Mouse (Mus musculus) midbrain, embryonic 16.5 days (tissue): ENCODE measurements around the gene Mgat4a. TPM values are rescaled to one million over a fixed set of nuclear protein-coding genes. Genes with fewer than 3 reads are reported as not detected.

Experiments used
- polyA plus RNA-seq: library from polyadenylated mRNA; unstranded; fragments of >200 nt; fragmentation: Nextera tagmentation; extraction: Ambion mirVana; gene quantifications from 2 replicates; pipeline ENCODE4 v1.2.1, GENCODE M21; 2015

The Mgat4a gene
- polyA plus RNA-seq, 1 experiment from 2014 or later: 11.7 TPM

Other genes starting within 250 kb of the Mgat4a start
- gene Inpp4a, start 241.2 kb downstream of the Mgat4a start, polyA plus RNA-seq: 78.9 and 79.9 TPM in 2 replicates
- 60.9 and 62.5 TPM in 2 replicates for gene Coa5, start 110.9 kb downstream of the Mgat4a start, polyA plus RNA-seq
- gene Unc50, start 110.9 kb downstream of the Mgat4a start, polyA plus RNA-seq: 119 and 132 TPM in 2 replicates
- 3.3 and 3.6 TPM in 2 replicates for gene 2010300C02Rik, start 179.1 kb upstream of the Mgat4a start, polyA plus RNA-seq